ENCODE assay signal across 15 mouse cellular contexts in genomic region chr5:111663831-111664230, GRCm38 (mm10).
"Had no signal": no experiment of that assay in that cellular context is flagged by ENCODE, and none has a peak within 500 bp of the region (broad histone marks: within the 10 kb centered on the region; RNA-seq: fewer than 3 reads in every experiment).

No protein-coding gene starts in this region.

- H3K4me1 ChIP-seq: liver, embryonic 15.5 days had no signal

- H3K27me3 ChIP-seq: liver, embryonic 15.5 days had no signal

- H3K36me3 ChIP-seq: liver, embryonic 15.5 days; neural tube, embryonic 12.5 days had no signal

- H3K9ac ChIP-seq: liver, embryonic 15.5 days; neural tube, embryonic 12.5 days had no signal

- H3K4me2 ChIP-seq: liver, embryonic 11.5 days; liver, embryonic 15.5 days; neural tube, embryonic 12.5 days had no signal

- ATAC-seq: intestine, embryonic 16.5 days; lung, postnatal 0 days had no signal

- DNase-seq: kidney, adult 8-10 months; kidney, postnatal 25 days; layer of hippocampus, adult 9-11 months; layer of hippocampus, postnatal 36 days; lung, adult 2 months; lung, postnatal 36 days; right cerebral cortex, postnatal 4 days; spleen, adult 18-20 months; thymus, adult 18-20 months; thymus, postnatal 14 days had no signal

- H3K9me3 ChIP-seq: liver, embryonic 15.5 days had no signal

- H3K4me3 ChIP-seq: liver, embryonic 15.5 days; neural tube, embryonic 12.5 days had no signal

- H3K27ac ChIP-seq: liver, embryonic 15.5 days; neural tube, embryonic 12.5 days had no signal
